Mouse (Mus musculus): Measurements from ENCODE around the gene Nr1d1. TPM values are rescaled to one million over a fixed set of nuclear protein-coding genes. Genes with fewer than 3 reads are reported as not detected.

Gene Nr1d1
- polyA plus RNA-seq, 1 experiment from 2014 or later = 2.3 TPM

GRCm38 (mm10) chr11:98775348-98776051, 367 bp upstream of the Nr1d1 start:
- Histone ChIP-seq H3K36me3 (peaks cover 8% of the 10 kb centered on the region), H3K4me3 (replicated peaks) (peak overlapping the region; percentile 43), H3K27me3 (no peaks in the 10 kb centered on the region), H3K4me1 (peaks cover 80% of the 10 kb centered on the region), H3K4me2 (peak overlapping the region; percentile 87), H3K27ac (peak overlapping the region; percentile 89), H3K9ac (peak overlapping the region; percentile 18), H3K9me3 (replicated peaks) (no peaks in the 10 kb centered on the region)
- WGBS = under 1% methylated on average over 15 of the region's 15 CpGs
- peak; percentile 78 for ATAC-seq (replicated peaks; ENCODE audit: low FRiP score)

DNA sequence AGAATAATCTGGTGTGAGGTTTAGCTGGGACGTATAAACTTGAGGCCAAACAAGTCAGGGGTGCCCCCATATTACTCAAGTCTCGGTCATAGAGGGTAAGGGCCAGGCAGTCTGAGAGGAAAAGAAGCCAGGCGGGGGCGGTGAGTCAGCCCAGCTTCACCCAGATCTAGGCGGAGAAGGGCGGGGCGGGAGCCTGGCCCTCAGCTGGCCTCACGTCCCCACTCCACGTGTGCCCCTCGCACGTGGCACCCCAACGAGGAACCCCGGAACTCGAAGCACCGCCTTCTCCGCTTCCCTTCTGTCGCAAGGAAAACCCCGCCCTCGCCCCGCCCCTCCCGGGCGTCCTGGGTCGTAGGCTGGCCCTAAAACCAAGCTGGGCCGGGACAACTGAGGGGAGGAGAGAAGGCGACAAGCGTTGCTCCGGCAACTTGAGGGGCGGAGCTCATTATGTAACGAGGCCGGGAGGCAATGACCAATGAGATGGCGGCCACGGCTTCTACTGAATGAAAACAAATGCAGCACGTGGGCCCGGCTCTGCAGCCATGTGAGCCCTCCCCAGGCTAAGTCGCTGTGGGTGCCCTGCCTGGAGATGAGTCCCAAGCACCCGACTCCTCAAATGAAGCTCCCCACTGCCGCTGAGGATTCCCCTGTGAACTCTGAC, 1.4 kb downstream of the Nr1d1 start:
- Histone ChIP-seq H3K4me2 (peak overlapping the region; percentile 87), H3K9ac (peak overlapping the region; percentile 41; the same call in 1 of the 2 replicates), H3K9me3 (replicated peaks) (no peaks in the 10 kb centered on the region), H3K4me1 (peaks cover 74% of the 10 kb centered on the region), H3K27me3 (no peaks in the 10 kb centered on the region), H3K27ac (peak overlapping the region; percentile 89), H3K36me3 (peaks cover 21% of the 10 kb centered on the region), H3K4me3 (replicated peaks) (peak overlapping the region; percentile 43)
- peak; percentile 82 for ATAC-seq (replicated peaks; ENCODE audit: low FRiP score)
- WGBS = under 1% methylated on average over 37 of the region's 37 CpGs

DNA sequence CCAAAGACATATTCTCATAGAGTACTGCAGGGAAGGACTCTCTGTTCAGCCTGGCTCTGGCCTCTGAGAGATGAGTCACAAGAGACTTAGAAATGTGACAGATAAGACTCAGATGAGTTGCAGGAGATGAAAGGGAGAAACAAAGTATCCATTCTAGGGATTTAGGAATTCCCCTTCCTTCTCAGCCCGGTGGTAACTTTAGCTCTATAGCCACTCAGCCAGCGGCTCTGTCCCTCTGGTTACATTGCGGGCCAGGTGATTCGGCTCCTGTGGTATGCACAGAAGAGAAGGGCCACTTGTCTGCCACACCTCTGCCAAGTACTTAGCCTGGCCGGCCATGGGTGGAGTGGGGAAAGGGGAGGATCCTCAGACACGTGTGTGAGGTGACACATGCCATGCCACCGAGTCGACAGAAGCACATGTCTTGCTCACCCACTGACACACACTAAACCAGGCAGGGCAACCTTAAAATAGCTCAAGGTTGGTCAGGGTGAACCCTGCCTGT, 2.4 kb downstream of the Nr1d1 start:
- Histone ChIP-seq H3K27me3 (no peaks in the 10 kb centered on the region), H3K9ac (no peak overlapping the region), H3K27ac (peak overlapping the region; percentile 57; the same call in 1 of the 2 replicates), H3K36me3 (peaks cover 21% of the 10 kb centered on the region), H3K9me3 (replicated peaks) (no peaks in the 10 kb centered on the region), H3K4me2 (peak overlapping the region; percentile 87), H3K4me1 (peaks cover 76% of the 10 kb centered on the region), H3K4me3 (replicated peaks) (0 out of 2 replicates have a peak overlapping the region, but pooled peaks have one; percentile 43)
- WGBS = 43% methylated on average over 8 of the region's 8 CpGs
- no peak for ATAC-seq (replicated peaks; ENCODE audit: low FRiP score)

- 87% methylated on average over 11 of the region's 11 CpGs for WGBS
- Histone ChIP-seq H3K27ac (0 out of 2 replicates have a peak overlapping the region, but pooled peaks have one; percentile 57), H3K27me3 (no peaks in the 10 kb centered on the region), H3K9ac (no peak overlapping the region), H3K36me3 (peaks cover 21% of the 10 kb centered on the region), H3K9me3 (replicated peaks) (no peaks in the 10 kb centered on the region), H3K4me2 (no peak overlapping the region), H3K4me1 (peaks cover 76% of the 10 kb centered on the region), H3K4me3 (replicated peaks) (no peak overlapping the region)
- no peak for ATAC-seq (replicated peaks; ENCODE audit: low FRiP score)
Measured at GRCm38 (mm10) chr11:98771844-98772525, 3.1 kb downstream of the Nr1d1 start.

DNA sequence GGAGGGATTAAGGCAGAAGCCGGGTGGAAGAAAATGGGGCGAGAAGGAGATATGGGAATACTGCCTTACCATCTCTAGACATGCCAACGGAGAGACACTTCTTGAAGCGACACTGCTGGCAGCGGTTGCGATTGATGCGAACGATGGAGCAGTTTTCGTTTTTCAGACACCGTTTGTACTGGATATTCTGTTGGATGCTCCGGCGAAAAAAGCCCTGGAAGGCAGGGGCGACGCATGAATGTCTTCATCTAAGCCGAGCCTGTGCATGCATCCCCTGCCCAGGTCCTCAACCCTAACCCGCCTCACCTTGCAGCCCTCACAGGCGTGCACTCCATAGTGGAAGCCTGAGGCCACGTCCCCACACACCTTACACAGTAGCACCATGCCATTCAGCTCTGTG, 4.0 kb downstream of the Nr1d1 start:
- 91% methylated on average over 18 of the region's 18 CpGs for WGBS
- no peaks in the 10 kb centered on the region for H3K9me3 ChIP-seq (replicated peaks)
- H3K4me3 ChIP-seq (replicated peaks) = no peak overlapping the region
- H3K36me3 ChIP-seq = peaks cover 21% of the 10 kb centered on the region
- no peaks in the 10 kb centered on the region for H3K27me3 ChIP-seq
- H3K4me2 ChIP-seq = no peak overlapping the region
- ATAC-seq (replicated peaks; ENCODE audit: low FRiP score) = no peak
- no peak overlapping the region for H3K27ac ChIP-seq
- no peak overlapping the region for H3K9ac ChIP-seq
- peaks cover 76% of the 10 kb centered on the region for H3K4me1 ChIP-seq

GRCm38 (mm10) chr11:98770096-98770975, 4.8 kb downstream of the Nr1d1 start:
- Histone ChIP-seq H3K36me3 (peaks cover 22% of the 10 kb centered on the region), H3K9me3 (replicated peaks) (no peaks in the 10 kb centered on the region), H3K27ac (no peak overlapping the region), H3K27me3 (no peaks in the 10 kb centered on the region), H3K4me3 (replicated peaks) (no peak overlapping the region), H3K4me1 (peaks cover 76% of the 10 kb centered on the region), H3K4me2 (no peak overlapping the region), H3K9ac (no peak overlapping the region)
- no peak for ATAC-seq (replicated peaks; ENCODE audit: low FRiP score)
- 90% methylated on average over 26 of the region's 26 CpGs for WGBS

DNA sequence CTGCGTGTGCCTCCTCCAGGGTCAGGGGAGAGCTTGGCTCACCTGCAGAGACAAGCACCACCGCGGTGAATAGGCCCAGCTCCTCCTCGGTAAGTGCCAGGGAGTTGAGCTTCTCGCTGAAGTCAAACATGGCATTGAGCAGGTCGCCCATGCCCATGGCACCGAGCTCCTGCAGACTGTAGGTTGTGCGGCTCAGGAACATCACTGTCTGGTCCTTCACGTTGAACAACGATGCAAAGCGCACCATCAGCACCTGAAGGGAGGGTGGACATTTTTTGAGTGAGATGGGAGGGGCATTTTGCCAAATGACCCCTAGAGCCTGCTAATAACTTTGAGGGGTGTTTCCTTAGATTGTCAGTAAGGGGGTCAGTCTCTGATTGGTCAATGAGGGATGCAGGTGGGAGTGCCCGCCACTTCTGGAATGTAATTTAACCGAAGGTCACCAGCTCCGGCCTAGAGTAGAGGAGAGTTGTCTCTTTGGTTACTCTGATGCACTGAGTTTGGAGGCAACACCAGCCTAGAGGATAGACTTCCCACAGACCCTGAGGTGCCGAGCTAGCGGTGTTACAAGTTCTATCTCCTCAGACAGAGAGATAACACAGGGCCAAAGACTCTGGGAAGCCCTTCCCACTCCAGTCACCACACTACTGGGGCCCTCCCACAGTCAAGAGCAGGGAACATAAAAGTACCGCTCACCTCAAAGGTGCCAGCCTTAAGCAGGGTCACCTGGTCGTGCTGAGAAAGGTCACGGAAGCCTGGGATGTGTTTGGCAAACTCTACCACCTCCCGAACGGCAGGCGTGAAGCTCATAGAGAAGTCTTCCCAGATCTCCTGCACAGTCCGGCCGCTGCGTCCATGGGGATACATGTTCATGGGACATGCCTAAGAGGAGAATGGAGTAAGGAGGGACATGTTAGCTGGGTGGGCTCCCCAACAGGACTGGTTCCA, 5.9 kb downstream of the Nr1d1 start:
- Histone ChIP-seq H3K36me3 (peaks cover 32% of the 10 kb centered on the region), H3K4me3 (replicated peaks) (no peak overlapping the region), H3K9ac (no peak overlapping the region), H3K27ac (peak overlapping the region; percentile 85), H3K4me2 (no peak overlapping the region), H3K27me3 (no peaks in the 10 kb centered on the region), H3K9me3 (replicated peaks) (no peaks in the 10 kb centered on the region), H3K4me1 (peaks cover 75% of the 10 kb centered on the region)
- 84% methylated on average over 25 of the region's 25 CpGs for WGBS
- no peak for ATAC-seq (replicated peaks; ENCODE audit: low FRiP score)

- Histone ChIP-seq H3K4me2 (peak overlapping the region; percentile 52), H3K36me3 (peaks cover 41% of the 10 kb centered on the region), H3K27ac (peak overlapping the region; percentile 85), H3K4me1 (peaks cover 69% of the 10 kb centered on the region), H3K9me3 (replicated peaks) (no peaks in the 10 kb centered on the region), H3K27me3 (no peaks in the 10 kb centered on the region), H3K9ac (peak overlapping the region; percentile 36), H3K4me3 (replicated peaks) (peak overlapping the region; percentile 29)
- ATAC-seq (replicated peaks; ENCODE audit: low FRiP score) = peak; percentile 38
- 12% methylated on average over 39 of the region's 39 CpGs for WGBS
Measured at GRCm38 (mm10) chr11:98768127-98769006, 6.8 kb downstream of the Nr1d1 start.

GRCm38 (mm10) chr11:98767713-98768112, 7.4 kb downstream of the Nr1d1 start:
- 10% methylated on average over 4 of the region's 4 CpGs for WGBS
- H3K4me1 ChIP-seq = peaks cover 69% of the 10 kb centered on the region
- H3K36me3 ChIP-seq = peaks cover 47% of the 10 kb centered on the region
- H3K4me2 ChIP-seq = peak overlapping the region; percentile 52
- H3K9ac ChIP-seq = 0 out of 2 replicates have a peak overlapping the region, but pooled peaks have one; percentile 36
- H3K27ac ChIP-seq = peak overlapping the region; percentile 85
- no peak for ATAC-seq (replicated peaks; ENCODE audit: low FRiP score)
- H3K27me3 ChIP-seq = no peaks in the 10 kb centered on the region
- H3K9me3 ChIP-seq (replicated peaks) = no peaks in the 10 kb centered on the region
- peak overlapping the region; percentile 29 for H3K4me3 ChIP-seq (replicated peaks)

GRCm38 (mm10) chr11:98767276-98767675, 7.9 kb downstream of the Nr1d1 start:
- peak; percentile 22; the same call in 1 of the 2 replicates for ATAC-seq (replicated peaks; ENCODE audit: low FRiP score)
- Histone ChIP-seq H3K4me1 (peaks cover 67% of the 10 kb centered on the region), H3K4me2 (peak overlapping the region; percentile 52), H3K9me3 (replicated peaks) (no peaks in the 10 kb centered on the region), H3K36me3 (peaks cover 49% of the 10 kb centered on the region), H3K27ac (0 out of 2 replicates have a peak overlapping the region, but pooled peaks have one; percentile 24), H3K4me3 (replicated peaks) (no peak overlapping the region; the same call in 1 of the 2 replicates), H3K27me3 (no peaks in the 10 kb centered on the region), H3K9ac (no peak overlapping the region)
- WGBS = 10% methylated on average over 9 of the region's 9 CpGs
